Mouse (Mus musculus): ENCODE results near the gene Slc27a4.

The Slc27a4 gene

DNA sequence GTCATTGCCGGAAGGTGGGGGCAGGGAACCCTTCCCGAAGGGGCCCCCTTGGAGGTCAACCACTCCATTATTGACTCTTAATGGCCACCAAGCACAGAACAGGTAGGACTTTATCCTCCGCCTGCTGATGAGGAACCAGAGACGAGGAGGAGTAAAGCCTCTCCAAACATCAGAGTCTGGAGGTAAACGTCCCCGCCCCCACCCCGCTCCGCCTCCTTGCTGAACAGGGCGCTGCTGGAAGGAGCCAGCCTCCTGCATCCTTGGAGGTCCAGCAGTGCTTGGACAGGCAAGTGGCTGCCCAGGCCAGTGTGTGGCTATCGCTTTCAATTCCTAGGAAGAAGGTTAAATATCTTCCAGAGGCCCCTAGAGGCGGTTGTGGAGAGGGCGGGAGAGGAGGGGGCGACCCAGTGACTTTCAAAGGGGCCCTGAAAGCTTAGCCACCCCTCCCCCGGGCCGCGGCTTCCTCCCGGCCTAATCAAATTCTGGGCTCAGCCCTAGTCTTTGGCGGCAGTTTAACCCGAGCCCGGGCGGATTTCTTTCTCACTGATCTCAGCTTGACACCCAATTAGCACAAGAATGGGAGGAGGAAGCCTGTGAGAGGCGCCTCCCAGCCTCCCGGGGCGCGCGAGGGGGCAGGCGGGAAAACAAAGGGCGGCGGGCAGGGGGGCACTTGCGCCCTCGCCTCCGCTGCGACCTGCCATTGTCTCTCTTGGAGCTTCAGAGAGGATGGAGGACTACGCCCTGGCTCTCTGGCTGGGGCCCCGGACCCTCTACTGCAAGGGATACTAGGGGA is 17.8 kb downstream of the Slc27a4 start, which contains the start of gene Urm1:
TSS of gene Urm1 (plus strand) at position 51 of the 793 bp plus-strand sequence.
- DNase-seq (ENCODE audit: inconsistent ontology term): peak; percentile 81

DNA sequence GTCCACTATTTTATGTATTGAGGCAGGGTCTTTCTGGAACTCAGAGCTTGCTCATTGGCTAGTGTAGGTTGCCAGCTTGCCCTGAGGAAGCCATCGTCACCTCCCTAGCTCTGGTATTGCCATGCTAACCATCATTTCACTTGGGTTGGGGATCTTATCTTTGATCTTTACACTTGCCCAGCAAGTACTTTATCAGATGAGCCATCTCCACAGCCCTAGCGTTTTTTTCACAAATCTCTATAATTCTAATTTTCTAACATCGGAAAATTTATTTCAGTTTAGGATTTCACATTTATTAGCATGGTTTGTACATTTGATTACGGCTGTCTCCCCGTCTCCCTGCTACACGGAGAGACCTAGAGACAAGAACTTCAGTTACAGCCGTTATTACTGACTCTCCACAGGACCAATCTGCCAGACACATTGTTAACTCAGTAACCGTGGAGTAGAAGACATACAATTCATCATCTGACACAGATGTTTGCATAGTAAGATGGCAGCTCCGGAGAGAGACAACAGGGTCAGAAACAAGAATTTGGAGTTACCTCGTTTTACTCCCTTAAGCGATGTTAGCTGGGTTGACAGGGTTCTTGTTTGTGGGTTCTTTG is 24.0 kb downstream of the Slc27a4 start:
- DNase-seq (ENCODE audit: inconsistent ontology term): no peak

DNA sequence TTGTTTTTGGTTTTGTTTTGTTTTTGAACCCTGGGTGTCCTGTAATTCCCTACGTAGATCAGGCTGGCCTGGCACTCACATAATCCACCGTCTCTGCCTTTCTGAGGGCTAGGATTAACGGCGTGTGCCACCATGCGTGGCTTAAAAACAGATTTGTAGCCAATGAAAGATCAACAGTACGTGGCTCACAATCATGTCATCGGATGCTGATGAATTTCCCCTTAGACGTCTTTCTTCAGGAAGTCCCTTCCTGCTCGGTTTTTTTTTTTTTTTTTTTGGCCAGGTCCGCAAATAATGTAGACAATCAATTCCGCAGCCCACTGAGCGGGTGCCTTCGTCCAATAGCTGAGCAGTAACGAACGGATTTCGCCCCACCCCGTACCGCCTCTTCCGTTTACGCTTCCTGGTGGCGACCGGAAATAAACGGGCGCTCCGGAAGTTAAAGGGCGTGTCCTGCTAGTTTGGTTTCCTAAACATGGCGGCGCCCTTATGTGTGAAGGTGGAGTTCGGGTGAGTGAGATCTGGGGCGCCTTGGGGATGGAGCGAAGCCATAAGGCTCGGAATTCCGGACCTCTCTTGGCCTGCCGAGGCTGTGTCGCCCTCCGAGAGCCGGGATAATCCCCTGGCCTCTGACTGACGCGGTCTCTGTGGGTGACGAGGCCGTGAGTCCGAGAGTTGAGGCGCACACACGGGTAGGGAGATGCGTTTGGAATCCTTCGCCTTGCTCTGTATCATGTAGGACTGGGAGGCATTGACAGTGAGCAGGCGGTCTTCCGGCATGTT is 24.7 kb downstream of the Slc27a4 start:
- DNase-seq (ENCODE audit: inconsistent ontology term): peak; percentile 96

DNA sequence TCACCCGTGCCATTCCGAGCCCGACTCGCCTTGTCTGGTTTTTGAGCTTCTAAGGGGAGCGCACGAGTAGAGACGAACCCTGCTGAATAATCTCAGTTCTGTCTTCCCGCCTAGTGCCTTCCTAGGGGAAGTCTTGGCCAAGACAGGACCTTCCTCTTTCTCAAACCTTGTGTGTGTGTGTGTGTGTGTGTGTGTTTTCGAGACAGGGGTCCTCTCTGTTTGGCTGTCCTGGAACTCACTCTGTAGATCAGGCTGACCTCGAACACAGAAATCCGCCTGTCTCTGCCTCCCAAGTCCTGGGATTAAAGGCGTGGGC is 25.2 kb downstream of the Slc27a4 start:
- no peak for DNase-seq (ENCODE audit: inconsistent ontology term)

DNA sequence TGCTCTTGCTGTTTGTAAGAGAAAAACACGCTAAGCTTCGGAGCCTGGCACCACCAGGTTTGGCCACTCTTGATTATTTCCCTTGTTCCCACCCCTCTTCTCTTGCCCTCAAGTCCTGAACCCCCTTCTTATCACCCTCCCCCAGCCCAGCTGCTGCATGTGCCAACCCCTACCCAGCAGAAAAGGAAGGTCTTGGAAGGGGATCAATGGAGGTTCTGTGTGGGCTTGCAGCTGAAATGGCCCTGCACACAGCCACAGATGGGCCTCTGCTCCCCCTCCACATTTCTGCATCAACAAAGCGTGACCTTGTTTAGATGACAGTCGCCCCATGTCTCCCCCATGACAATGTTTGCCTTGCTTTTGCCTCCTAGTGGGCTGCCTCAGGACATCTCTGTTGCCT is 28.7 kb downstream of the Slc27a4 start:
- DNase-seq (ENCODE audit: inconsistent ontology term): no peak

DNA sequence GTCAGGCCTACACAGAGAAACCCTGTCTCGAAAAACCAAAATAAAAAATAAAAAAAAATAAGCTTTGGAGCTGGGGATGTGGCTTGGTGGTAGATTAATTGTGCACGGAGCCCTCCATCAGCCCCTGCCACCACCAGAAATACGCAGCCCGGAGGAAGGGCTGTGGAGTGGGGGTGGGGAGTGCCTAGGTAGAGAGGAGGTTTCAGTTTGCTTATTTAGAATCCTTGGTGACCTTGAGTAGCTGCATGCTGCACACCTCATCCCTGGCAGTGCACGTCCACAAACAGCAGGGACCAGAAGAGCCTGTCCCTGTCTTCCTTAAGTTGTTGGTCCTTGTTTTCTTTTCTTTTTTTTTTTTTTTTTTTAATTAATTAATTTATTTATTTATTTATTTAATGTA is 31.4 kb downstream of the Slc27a4 start:
- no peak for DNase-seq (ENCODE audit: inconsistent ontology term)

DNA sequence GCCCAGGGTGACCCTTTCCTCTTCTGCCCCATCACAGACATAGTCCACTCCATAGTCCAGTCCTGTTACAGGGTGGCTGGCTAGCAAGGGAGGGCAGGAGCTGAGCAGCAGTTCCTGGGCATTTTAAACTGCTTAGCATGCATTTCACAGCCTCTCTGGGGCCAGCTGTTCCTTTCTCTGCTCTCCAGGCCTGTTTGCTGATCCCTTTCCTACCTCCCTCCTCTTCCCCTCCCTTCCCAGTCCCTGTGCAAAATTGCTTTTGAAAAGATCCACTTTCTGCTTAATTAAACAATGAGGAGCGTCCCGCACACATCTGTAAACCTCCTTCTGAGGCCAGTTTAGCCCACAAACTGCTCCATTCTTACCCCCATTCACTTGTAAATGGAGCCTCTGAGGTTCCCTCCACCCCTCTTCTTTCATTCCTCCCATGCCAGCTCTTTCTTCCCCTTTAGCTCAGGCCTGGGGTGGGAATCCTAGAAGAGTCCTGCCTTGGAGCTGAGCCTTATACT is 33.0 kb downstream of the Slc27a4 start:
- DNase-seq (ENCODE audit: inconsistent ontology term): no peak

DNA sequence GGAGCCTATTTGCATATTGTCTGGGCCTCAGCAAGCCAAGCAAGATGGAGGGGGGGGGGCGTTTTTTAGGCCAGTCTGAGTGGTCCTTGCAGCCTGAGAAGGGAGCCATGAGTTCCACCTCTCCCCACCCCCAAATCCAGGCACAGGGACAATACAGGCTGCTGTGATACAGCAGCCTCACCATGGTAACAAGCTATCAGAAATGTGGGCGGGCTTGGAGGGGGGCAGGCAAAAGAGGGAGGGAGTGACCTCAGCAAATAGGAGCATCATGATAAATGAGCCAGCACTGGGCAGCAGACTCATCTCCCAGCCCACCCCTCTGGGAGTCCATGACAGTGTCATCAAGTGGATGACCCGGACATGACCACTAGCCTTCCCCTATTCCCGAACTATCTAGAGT is 37.0 kb downstream of the Slc27a4 start:
- no peak for DNase-seq (ENCODE audit: inconsistent ontology term)

DNA sequence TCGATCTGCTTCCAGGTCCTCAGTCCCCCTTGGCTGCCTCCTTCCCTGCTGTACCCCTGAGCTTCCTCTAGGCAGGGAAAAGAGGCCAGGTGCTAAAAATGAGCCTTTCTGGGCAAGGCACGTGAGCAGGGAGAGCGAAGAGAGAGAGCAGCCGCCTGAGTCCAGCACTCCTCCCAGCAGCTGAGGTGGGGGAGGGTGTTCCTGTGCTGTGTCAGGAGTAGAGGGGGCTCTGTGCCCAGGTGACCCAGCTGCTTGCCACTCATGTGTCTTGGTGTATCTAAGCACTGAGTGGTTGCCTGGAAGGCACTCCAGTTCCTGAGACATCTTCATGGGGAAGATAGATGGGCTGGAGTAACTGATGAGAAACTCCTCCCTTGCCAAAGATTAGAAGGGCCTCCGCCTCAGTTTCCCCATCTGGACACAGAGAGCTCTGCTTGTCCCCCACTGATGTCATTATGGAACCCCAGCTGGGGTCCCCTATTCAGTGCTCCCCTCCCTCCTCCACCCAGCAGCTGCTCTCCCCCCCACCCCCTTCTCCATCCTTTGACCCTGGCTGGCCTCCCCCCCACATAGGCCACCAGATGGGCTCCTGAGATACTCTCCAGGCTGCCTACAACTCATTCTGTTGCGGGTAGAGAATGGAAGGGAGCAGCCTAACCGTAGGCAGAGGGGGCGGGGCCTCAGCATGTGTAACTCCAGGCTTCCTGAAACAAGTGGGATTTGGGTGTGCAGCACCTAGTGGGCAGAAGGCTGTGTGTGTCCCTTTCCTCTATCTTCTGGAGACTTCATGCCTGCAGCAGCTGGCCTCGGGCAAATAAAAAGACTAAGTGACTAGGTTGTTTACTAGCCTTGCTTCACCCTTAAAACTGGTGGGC is 41.0 kb downstream of the Slc27a4 start:
- no peak for DNase-seq (ENCODE audit: inconsistent ontology term)

DNA sequence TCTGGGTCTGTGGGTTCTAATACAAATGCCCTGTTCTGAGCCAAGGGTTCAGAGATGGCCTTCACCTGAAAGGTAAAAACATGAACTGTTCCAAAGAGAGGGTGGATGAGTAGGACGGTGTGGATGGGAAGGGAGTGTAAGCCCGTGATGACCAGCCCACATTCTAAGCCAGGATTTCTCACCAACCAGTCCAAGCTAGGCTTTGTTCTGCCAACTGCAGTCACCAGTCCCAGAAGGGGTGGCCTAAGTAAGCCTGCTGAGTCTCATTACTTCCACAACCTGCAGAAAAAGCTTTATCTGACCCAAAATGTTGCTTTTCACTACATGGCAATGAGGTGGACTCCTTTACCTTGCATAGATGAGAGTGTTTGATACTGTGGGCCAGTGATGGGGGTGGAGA is 41.7 kb downstream of the Slc27a4 start:
- DNase-seq (ENCODE audit: inconsistent ontology term): no peak

DNA sequence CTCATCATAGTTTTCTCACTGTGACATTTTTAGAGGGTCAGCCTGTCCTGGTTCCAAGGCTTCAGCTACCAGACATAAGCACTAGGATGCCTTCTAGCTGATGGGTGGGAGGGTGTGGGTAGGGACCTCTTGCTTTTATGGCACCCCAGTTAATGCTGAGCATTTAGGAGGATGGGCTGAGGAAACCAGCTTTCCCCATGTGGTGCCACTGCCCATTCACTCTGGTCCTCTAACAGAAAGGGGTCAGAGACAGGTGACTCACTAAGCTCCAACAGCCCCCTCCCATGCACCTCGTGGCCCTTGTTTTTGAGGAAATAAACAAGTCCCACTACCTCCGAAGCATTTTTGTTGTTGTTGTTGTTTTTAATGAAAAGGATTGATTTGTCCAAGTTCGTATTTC is 42.2 kb downstream of the Slc27a4 start:
- no peak for DNase-seq (ENCODE audit: inconsistent ontology term)

DNA sequence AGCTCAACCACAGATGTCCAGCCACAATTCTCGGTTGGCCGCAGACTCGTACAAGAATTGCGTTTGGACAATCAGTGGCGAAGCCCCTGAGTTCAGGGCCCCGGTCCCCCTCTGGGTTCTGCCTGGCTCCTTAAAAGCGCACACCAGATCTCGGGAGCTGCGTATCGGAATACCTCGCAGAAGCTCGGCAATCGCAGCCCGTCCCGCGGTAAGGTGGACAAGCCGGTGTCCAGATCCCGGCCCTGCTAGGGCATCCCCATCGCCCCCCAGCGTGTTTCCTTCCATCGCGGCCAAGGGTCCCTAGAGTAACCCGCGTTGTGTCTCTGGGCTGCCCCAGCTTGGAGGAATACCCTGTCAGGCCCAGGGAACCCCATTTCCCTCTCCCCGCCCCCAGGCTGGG is 43.2 kb downstream of the Slc27a4 start:
- DNase-seq (ENCODE audit: inconsistent ontology term): no peak

DNA sequence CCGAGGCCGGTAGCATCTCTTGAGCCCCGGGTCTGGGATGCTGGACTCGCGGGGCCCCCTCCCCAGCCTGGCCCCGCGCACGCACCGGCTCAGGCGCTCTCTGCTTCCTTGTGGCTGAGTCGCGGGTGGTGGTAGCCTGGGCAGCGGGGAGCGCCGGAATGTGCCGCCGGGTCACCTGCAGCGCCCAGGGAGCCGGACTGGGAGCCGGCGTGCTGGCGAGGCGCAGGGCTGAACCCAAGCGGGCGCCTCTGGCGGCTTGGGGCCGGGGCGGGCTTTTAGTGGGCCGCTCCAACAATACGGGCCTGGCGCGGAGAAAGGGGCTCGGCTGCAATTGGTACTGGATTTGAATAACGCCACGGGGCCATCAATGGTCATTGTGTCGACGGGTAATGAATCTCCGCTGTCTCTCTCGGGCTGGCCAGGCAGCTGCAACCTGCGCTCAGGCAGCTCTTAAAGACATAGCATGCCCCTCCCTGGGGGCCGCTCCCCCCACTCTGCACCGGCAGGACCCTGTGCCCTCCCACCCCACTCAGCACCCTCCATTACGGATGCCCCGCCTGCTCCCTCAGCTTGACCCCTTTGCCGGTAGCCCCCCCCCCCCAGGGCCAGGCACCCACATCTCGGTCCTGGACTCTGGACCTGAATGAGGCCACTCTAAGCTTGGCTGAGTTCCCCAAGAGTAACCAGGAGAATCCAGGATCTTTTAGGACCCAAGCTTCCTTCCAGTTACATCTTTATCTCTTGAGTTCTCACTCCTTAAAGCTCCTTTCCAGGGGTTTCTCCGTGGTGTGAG is 43.8 kb downstream of the Slc27a4 start:
- DNase-seq (ENCODE audit: inconsistent ontology term): peak; percentile 29

DNA sequence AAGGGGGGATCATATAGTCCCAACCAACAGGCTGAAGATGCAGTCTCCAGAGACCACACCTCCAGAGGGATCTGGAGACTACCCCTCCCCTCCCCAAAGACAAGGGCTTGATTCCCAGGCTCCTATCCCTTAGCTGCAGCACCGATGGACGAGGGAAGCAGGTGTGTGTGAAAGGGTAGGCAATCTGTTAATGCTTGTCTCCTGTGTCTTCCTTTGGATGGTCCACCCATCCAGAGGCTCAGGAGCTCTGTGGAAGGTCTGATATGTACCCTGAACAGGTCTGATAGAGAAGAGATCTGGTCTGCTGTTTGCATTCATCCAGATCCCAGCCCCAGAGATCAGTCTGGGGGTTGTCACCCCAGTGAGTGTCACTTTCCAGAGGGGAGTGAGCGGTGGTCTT is 44.5 kb downstream of the Slc27a4 start:
- no peak for DNase-seq (ENCODE audit: inconsistent ontology term)

DNA sequence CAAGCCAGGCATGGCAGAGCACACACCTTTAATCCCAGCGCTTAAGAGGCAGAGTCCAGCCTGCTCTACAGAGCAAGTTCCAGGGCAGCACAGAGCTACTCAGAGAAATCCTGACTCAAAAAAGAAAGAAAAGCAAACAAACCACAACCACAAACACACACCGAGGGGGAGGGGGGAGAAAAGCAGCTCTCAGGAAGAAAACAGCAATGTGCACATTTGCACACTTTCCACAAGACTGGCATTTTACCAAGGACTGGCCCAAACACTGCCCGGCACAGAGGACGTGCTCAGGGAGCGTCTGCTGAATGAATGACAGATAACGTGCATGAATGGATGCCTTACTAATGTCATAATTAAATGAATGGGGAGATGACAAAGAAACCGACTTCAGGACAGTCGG is 46.6 kb downstream of the Slc27a4 start:
- peak; percentile 21 for DNase-seq (ENCODE audit: inconsistent ontology term)

DNA sequence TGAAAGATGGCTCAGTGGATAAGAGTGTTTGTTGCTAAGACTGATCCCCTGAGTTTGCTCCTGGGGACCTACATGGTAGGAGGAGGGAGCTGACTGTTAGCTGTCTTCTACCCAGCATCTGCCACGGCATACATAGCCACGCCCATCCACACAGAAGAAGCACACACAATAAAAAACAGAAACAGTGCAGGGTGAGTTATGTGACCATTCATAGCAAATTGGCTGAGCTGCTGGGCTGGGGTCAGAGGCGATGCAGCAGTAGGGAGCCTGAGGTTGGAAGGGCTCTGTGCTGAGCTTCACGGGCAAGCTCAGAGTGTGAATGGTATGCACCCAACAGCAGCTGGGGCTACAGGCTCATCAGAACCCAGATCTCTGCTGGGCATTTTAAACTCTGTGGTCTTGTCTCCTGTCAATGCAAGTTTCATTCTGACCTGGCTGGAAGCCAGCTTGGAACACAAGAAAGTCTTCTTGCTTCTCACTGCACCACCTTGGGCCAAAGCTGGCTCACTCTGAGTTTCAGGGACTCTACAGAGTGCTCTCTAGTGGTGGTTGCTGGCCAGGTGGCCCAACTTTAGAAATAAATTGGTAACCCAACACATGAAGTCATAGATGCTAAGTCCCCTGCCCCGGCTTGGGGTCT is 47.5 kb downstream of the Slc27a4 start:
- DNase-seq (ENCODE audit: inconsistent ontology term): peak; percentile 19

DNA sequence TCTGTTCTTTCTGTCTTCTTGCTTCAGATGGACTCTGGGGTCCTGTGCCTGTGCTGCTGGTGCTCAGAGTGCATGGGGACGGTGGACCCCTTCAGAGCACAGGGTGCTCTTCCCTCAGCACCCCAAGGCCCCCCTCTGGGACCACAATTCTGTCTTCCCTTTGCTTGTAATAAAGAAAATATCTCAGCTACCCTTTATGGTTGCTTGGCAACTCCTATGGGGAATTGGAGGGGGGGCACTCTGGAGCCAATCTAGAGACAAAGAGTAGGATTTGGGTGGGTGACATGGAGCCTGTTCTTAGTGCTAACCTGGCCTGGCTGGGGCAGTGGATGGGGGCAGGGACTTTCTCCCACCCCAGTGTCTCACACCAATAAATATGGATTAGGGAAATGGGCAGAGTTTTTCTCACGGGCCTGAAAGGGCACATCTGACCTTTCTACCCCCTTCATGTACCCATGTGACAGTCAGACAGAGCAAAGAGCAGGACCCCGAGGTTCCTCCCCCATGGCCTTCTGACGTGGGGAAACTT is 50.6 kb downstream of the Slc27a4 start:
- DNase-seq (ENCODE audit: inconsistent ontology term): no peak

DNA sequence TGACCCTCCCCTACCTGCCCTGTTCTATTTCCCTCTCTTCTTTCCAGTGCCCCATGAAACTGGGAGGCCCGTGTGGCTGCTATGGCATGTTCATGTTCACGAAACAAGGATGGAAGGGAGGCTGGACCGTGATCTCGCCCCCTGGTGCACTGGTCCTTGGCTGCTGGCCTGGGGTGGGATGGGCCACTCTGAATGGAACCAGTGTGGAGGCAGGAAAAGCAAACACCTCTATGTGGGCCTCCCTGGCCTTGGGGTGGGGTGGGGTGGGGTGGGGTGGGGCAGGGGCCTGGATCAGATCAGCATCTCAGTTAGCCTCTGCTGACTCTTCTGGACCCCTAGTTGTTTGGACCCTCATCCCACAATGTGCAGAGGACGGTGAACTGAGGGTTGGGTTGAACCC is 51.3 kb downstream of the Slc27a4 start:
- DNase-seq (ENCODE audit: inconsistent ontology term): no peak

DNA sequence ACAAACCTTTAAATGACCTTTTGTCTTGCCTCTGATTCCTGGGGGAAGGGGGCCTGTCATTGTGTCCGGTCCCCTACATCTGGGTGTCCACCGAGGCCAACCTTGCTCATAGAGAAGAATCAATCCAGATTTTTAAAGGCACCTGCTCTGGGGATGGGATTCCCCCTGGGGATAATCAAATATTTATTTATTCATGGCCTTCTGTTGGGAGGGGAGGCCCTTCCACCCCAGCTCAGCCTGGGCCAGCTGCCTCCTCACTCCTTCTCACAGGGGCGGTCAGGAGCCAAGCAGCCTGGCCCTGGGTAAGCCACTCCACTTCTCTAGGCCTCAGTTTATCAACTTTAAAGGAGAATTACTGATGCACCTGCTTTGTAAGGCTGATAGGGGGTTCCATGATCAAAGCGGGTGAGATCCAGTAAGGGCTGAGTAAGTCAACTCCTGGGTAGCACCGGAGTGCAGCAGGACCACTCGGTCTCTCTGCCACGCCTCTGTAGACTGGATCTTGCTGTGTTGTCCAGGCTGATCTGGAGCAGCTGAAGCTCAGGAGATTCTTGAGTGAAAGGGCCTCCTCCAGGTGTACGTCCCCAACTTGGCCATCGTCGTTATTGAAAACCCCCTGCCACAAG is 53.3 kb downstream of the Slc27a4 start:
- no peak for DNase-seq (ENCODE audit: inconsistent ontology term)
